Mouse (Mus musculus) intestine, postnatal 0 days (tissue): Measurements from ENCODE around the gene Farsa. TPM values are rescaled to one million over a fixed set of nuclear protein-coding genes. Genes with fewer than 3 reads are reported as not detected.

Experiments
- ATAC-seq: fragments of 200-750 bp; cut with Nextera tagmentation; 2 replicates; pipeline ENCODE4 v1.8.0; 2017; ENCODE audit warnings: mild to moderate bottlenecking, moderate TSS enrichment, moderate library complexity
- H3K27ac ChIP-seq: fragments of 300-500 bp; sonication (generic); 2 replicates; pipeline ENCODE4 v1.5.1; 2014; ENCODE audit warnings: mild to moderate bottlenecking, low read depth, low read length, moderate library complexity
- H3K27me3 ChIP-seq: fragments of 300-500 bp; sonication (generic); replicated peaks from 2 replicates; pipeline ENCODE4 v1.6.1; 2014; ENCODE audit warnings: low read length, mixed read lengths; ENCODE audit not compliant: control insufficient read depth, insufficient read depth
- H3K36me3 ChIP-seq: fragments of 300-500 bp; sonication (generic); 2 replicates; pipeline ENCODE4 v1.6.1; 2014; ENCODE audit warnings: mild to moderate bottlenecking, moderate library complexity; ENCODE audit not compliant: control insufficient read depth, insufficient read depth
- H3K4me1 ChIP-seq: fragments of 300-500 bp; sonication (generic); replicated peaks from 2 replicates; pipeline ENCODE4 v1.6.1; 2014; ENCODE audit warnings: antibody characterized with exemption, low read length, mixed read lengths; ENCODE audit not compliant: control insufficient read depth, insufficient read depth
- H3K4me2 ChIP-seq: fragments of 300-500 bp; sonication (generic); replicated peaks from 2 replicates; pipeline ENCODE4 v1.6.1; 2014; ENCODE audit warnings: low read depth, mild to moderate bottlenecking, moderate library complexity
- H3K4me3 ChIP-seq: fragments of 300-500 bp; sonication (generic); 2 replicates; pipeline ENCODE4 v1.5.1; 2014; ENCODE audit warnings: low read depth, low read length
- H3K9ac ChIP-seq: fragments of 300-500 bp; sonication (generic); 2 replicates; pipeline ENCODE4 v1.6.1; 2014; ENCODE audit warnings: mild to moderate bottlenecking, low read depth, low read length
- H3K9me3 ChIP-seq: fragments of 300-500 bp; sonication (generic); 2 replicates; pipeline ENCODE4 v1.6.1; 2016; ENCODE audit warnings: mixed run types; ENCODE audit not compliant: control insufficient read depth
- CTCF ChIP-seq: sonication (generic); IDR thresholded peaks from 2 replicates; pipeline ENCODE4 v1.5.1; 2016; ENCODE audit warnings: low read depth, mild to moderate bottlenecking, control low read depth, antibody characterized with exemption, moderate library complexity
- WGBS: fragments of 180-500 bp; shearing (Covaris S2); extraction: QIAGEN DNeasy Blood & Tissue Kit; methylation state at CpG from one replicate; pipeline ENCODE4 v1.1.7; 2014; 5-methylcytosine and 5-hydroxymethylcytosine counted together
- polyA plus RNA-seq: library from polyadenylated mRNA; unstranded; fragments of >200 nt; fragmentation: Nextera tagmentation; extraction: Ambion mirVana; gene quantifications from 2 replicates; pipeline ENCODE4 v1.2.1, GENCODE M21; 2015

The Farsa gene
- polyA plus RNA-seq, 1 experiment from 2014 or later = 28.3 TPM

GRCm38 (mm10) chr8:84871376-84872308, 14.9 kb downstream of the Farsa start, which contains the start of gene Syce2:
Gene Syce2, plus strand, starts transcription at chr8:84872111.
- peaks cover 28% of the 10 kb centered on the region for H3K36me3 ChIP-seq
- peaks cover 7% of the 10 kb centered on the region; the same call in 1 of the 2 replicates for H3K4me1 ChIP-seq
- peak; percentile 64 for TF ChIP-seq CTCF
- peak within 1 kb of the TSS; percentile 42 for H3K9ac ChIP-seq
- peak within 1 kb of the TSS; percentile 82 for H3K4me2 ChIP-seq
- peak within 1 kb of the TSS; percentile 43 for H3K4me3 ChIP-seq
- 15% methylated on average over 38 of the region's 46 CpGs for WGBS
- H3K27ac ChIP-seq = peak within 1 kb of the TSS; percentile 0; the same call in 1 of the 2 replicates
- no peaks in the 10 kb centered on the region for H3K27me3 ChIP-seq
- ATAC-seq = peak; percentile 57
- H3K9me3 ChIP-seq = no peaks in the 10 kb centered on the region

- peak overlapping the region; percentile 43 for H3K4me3 ChIP-seq
- H3K27me3 ChIP-seq = no peaks in the 10 kb centered on the region
- ATAC-seq = peak; percentile 59
- no peaks in the 10 kb centered on the region for H3K9me3 ChIP-seq
- H3K4me2 ChIP-seq = peak overlapping the region; percentile 82
- no peak overlapping the region for H3K27ac ChIP-seq
- no peak for TF ChIP-seq CTCF
- peak overlapping the region; percentile 42 for H3K9ac ChIP-seq
- H3K4me1 ChIP-seq = peaks cover 7% of the 10 kb centered on the region; the same call in 1 of the 2 replicates
- 2% methylated on average over 51 of the region's 54 CpGs for WGBS
- H3K36me3 ChIP-seq = peaks cover 22% of the 10 kb centered on the region; the same call in 1 of the 2 replicates
These were observed 15.6 kb downstream of the Farsa start for GRCm38 (mm10) chr8:84872309-84872965.

- no peak for ATAC-seq
- H3K4me1 ChIP-seq = peaks cover 7% of the 10 kb centered on the region; the same call in 1 of the 2 replicates
- peaks cover 16% of the 10 kb centered on the region; the same call in 1 of the 2 replicates for H3K36me3 ChIP-seq
- 73% methylated on average over 4 of the region's 4 CpGs for WGBS
- no peak overlapping the region for H3K4me3 ChIP-seq
- H3K27me3 ChIP-seq = no peaks in the 10 kb centered on the region
- no peak for TF ChIP-seq CTCF
- no peak overlapping the region for H3K9ac ChIP-seq
- no peaks in the 10 kb centered on the region for H3K9me3 ChIP-seq
- H3K4me2 ChIP-seq = peak overlapping the region; percentile 82
- H3K27ac ChIP-seq = no peak overlapping the region
These were observed 16.2 kb downstream of the Farsa start for GRCm38 (mm10) chr8:84873016-84873415.

- H3K9me3 ChIP-seq = no peaks in the 10 kb centered on the region
These were observed 17.6 kb downstream of the Farsa start for GRCm38 (mm10) chr8:84874339-84874738.

GRCm38 (mm10) chr8:84877297-84878035, 20.7 kb downstream of the Farsa start:
- H3K4me1 ChIP-seq = peaks cover 3% of the 10 kb centered on the region; the same call in 1 of the 2 replicates
- no peak overlapping the region for H3K4me3 ChIP-seq
- H3K36me3 ChIP-seq = no peaks in the 10 kb centered on the region
- ATAC-seq = no peak
- H3K4me2 ChIP-seq = no peak overlapping the region
- no peak for TF ChIP-seq CTCF
- 83% methylated on average over 3 of the region's 3 CpGs for WGBS
- no peaks in the 10 kb centered on the region for H3K27me3 ChIP-seq
- H3K27ac ChIP-seq = no peak overlapping the region
- no peaks in the 10 kb centered on the region for H3K9me3 ChIP-seq
- no peak overlapping the region for H3K9ac ChIP-seq

More at GRCm38 (mm10) chr8:84874339-84874738, 17.6 kb downstream of the Farsa start:
- H3K27me3 ChIP-seq = no peaks in the 10 kb centered on the region
- no peak overlapping the region for H3K4me2 ChIP-seq
- no peak overlapping the region for H3K4me3 ChIP-seq
- peaks cover 3% of the 10 kb centered on the region; the same call in 1 of the 2 replicates for H3K36me3 ChIP-seq
- no peak overlapping the region for H3K9ac ChIP-seq
- TF ChIP-seq CTCF = no peak
- no peak overlapping the region for H3K27ac ChIP-seq
- peaks cover 7% of the 10 kb centered on the region; the same call in 1 of the 2 replicates for H3K4me1 ChIP-seq
- 83% methylated on average over 3 of the region's 3 CpGs for WGBS
- ATAC-seq = no peak
